Mouse (Mus musculus) heart, adult 2 months (tissue): Measurements from ENCODE around the gene Efr3b.

ENCODE experiments used
- CTCF ChIP-seq: fragments of 200-600 bp; IDR thresholded peaks from 2 replicates; pipeline ENCODE4 v1.8.1; 2022; ENCODE audit warnings: antibody characterized with exemption, mild to moderate bottlenecking, moderate library complexity
- POLR2A ChIP-seq: fragments of 200-500 bp; IDR thresholded peaks from 2 replicates; pipeline ENCODE4 v1.6.1; 2011; ENCODE audit warnings: mild to moderate bottlenecking, low read depth, low read length, control low read depth; ENCODE audit not compliant: insufficient read depth

GRCm38 (mm10) chr12:4029064-4029463 is 9.7 kb downstream of the Efr3b start:
- TF ChIP-seq CTCF: no peak
- TF ChIP-seq POLR2A: no peak
